Mouse (Mus musculus) right cerebral cortex, adult 2 months (tissue): Measurements from ENCODE around the gene Slc30a9.

ENCODE experiments used
- DNase-seq, 2 experiments: peaks; one replicate each; pipeline ENCODE4 v3.0.0; 2021 to 2022; ENCODE audit warnings: low spot score in 2 of 2

Slc30a9 gene

GRCm38 (mm10) chr5:67306698-67307521 is at the start of gene Slc30a9:
TSS of gene Slc30a9 (plus strand) at chr5:67306955.
- peak; percentile 89 to 92 for DNase-seq

- DNase-seq = no peak
Measured at GRCm38 (mm10) chr5:67258473-67258872, 48.3 kb upstream of the Slc30a9 start.

- DNase-seq = no peak
Measured at GRCm38 (mm10) chr5:67260159-67260530, 46.6 kb upstream of the Slc30a9 start.

DNA sequence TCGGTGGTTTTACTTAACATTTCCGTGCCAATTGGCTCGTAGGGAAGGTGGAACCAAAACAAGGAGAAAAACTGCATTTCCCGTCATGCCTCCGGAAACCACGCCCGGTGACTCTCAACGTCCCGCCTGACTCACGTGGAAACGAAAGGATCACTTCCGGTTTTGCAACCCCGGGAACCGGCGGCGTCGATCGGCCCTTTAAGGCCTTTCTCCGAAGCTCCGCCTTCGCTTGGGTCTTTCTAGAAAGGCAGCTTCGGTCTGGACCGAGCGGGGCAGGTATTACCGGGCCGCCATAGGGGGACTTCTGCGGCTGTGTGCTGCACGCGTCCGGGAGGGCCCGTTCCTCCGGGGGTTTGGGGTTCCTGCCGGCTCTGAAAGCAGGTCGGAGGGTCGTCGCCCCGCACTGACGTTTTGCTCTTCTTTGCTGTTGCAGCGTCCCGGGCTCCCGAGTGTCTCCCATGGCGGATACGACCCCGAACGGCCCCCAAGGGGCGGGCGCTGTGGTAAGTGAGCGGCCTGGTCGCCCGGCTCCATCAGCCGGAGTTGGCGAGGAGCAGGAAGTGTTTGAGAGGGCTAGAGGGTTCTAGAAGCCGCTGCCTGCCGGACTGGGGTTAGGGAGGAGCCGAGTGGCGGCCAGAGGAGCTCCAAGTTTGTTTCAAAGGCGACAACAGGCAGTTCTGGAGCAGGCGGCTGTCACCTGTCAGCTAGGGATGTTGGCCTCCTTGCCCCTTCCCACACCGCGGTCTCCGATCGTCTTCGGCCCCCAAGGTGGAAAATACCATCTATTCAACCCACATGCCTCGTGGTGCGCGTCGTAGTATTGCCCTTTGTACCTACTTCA is 46.0 kb upstream of the Slc30a9 start, which contains the start of gene Tmem33:
Gene Tmem33 (plus strand): TSS at position 35 of the 841 bp plus-strand sequence.
- peak; percentile 95 for DNase-seq

GRCm38 (mm10) chr5:67262964-67263363 is 43.8 kb upstream of the Slc30a9 start:
- no peak for DNase-seq

GRCm38 (mm10) chr5:67266106-67266505 is 40.6 kb upstream of the Slc30a9 start:
- no peak for DNase-seq

DNA sequence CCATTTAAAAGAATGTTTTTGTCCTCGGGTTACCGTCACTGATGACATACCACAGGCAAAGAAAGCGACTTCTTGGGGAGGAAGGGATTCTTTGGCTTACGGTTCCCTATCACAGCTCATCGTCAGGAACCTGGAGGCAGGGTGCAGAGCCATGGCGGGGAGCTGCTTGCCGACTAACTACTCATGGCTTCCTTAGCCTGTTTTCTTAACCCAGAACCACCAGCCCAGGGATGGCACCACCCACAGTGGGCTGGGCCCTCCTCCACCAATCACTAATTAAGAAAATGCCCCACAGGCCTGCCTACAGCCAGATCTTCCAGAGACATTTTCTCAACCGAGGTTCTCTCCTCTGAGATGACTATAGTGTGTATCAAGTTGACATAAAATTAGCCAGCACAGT is 37.4 kb upstream of the Slc30a9 start:
- DNase-seq = no peak

GRCm38 (mm10) chr5:67279407-67279806 is 27.3 kb upstream of the Slc30a9 start:
- no peak for DNase-seq

- no peak for DNase-seq
Measured at GRCm38 (mm10) chr5:67279840-67280239, 26.9 kb upstream of the Slc30a9 start.

- DNase-seq = no peak
Measured at GRCm38 (mm10) chr5:67280400-67280799, 26.4 kb upstream of the Slc30a9 start.

DNA sequence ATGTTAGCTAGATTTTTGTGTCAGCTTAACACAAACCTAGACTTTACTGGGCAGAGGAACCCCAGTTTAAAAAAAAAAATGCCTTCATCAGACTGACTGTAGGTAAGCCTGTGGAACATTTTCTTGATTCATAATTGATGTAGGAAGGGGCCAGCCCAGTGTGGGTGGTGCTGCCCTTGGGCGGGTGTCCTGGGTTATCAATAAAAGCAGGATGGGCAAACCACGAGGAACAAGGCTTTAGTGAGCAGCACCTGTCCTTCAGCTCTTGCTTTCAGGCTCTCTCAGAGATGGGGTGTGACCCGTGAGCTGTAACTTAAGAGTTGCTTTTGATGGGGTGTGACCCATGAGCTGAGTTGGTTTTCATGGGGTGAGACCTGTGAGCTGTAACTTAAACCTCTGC is 11.7 kb upstream of the Slc30a9 start:
- no peak for DNase-seq

DNA sequence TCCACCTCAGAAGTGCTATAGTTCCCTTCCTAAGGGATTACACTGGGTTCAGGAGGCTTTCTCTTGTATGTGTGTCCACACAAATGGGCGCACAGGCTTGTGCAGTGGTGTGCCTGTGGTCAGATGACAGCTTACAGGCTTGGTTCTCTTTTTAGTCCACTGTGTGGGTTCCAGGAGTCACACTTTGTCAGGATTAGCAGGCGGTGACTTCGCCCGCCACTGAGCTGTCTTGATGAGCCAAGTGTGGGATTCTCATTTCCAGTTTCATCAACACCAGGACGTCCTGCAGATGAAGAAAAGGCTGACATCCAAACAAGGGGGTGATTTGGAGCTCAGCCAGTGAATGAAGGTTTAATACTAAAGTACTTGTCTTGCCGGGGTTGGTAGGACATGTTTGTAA is 11.1 kb upstream of the Slc30a9 start:
- DNase-seq = peak; percentile 16 to 31

DNA sequence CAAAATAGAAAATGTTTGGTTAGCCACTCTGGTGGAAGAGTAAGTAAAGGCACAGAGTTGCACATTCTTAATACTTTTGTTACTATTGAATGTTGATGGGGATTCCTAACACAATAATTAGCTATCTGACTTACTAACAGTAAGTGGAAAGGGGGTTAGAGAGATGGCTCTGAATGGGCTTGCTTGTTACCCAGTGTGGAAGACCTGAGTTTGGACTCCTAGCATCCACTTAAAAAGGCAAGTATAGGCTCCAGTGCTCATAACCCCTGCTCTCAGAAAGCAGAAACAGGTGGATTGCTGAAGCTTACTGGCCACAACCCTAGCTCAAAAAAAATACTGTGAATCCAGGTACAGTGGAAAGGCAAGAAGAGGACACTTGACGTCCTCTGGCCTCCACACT is 10.6 kb upstream of the Slc30a9 start:
- DNase-seq = no peak

DNA sequence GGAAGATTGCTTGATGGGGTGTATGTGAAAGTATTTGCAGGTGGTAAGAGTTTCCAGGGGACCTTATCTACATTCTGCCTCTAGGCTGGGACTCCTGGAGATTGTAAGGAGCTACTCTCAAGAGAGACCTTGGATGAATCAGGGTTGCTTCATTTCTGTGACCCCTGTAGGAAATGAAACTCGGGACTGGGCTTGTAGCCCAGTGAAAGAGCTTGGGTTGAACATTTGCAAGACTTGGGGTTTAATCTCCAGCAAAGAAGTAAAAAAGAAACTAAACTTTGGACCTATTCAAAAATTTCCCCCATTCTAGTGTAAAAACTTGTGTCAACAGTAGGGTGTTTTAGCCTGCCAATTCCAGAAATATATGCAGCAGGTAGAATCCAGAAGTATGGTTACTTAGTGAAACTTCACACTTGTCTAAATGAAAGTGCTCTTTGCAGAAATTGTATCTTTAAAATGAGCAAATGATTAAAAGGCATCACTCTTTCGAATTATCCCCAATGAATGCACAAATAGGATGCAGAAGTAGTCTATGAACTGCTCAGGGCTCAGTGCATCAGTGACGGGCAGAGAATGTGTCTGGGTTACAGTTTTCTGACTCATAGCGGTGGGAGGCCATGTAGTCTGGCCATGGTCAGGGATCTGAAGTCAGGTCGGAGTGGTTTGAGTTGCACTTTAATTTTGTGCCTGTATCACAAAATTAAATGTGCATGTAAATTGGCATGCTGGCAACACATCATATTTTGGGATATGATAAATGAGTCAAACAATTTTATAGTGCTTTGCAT is 9.5 kb upstream of the Slc30a9 start:
- no peak for DNase-seq

DNA sequence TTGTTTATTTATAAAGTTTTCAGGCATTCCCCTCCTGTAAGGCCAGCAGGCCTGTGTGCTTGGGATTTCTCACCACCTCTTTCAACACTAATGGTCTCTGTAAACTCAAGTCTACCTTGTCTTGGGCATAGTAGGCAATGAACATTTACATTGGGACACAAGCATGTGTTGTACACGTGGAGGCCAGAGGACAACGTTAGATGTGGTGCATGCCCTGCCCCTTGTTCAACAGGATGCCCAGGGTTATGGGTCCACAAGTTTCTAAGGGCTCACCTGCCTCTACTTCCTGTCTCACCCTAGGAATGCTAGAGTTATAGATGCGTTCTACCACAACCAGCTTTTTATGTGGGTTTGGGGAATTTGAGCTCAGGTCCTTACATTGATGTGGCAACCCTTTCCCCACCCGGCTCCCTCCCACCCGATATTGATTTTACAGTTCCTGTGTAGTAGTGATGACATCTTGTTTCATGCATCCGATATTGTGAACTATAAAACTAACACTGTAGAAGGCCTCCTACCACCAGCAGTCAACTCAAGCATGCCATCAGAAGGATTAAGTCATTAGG is 6.8 kb upstream of the Slc30a9 start:
- DNase-seq = no peak

DNA sequence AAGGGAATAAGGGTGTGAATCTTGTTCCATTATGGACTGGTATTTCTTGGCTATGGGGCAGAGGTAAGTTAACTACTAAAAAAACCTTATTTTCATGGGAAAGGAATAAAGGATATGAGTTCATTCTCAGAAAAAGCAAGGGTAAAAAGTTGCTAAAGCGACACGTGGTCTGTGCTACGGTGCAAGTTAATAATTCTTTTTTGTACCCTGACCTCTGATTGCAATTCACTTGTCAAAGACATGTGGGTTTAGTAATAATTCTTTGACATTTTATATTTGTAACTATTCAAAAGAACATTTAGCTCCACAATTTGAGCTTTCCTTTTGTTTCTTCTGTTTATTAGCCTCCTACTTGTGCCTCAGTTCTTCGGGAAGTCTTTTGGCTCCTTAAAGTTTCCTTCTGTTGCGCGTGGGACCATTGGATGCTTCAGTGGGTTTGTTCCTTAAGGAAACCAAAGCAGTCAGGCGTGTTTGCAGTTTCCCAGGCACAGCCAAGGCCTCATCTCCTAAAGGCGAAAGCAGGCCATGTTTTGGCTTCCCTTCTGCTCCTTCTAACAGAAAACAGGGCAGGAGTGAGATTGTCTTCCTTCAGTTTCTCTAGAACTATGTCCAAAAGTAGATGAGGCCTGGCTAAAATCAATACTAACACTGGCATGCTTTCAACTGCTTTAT is 5.7 kb upstream of the Slc30a9 start:
- no peak for DNase-seq

GRCm38 (mm10) chr5:67301722-67302331 is 4.9 kb upstream of the Slc30a9 start:
- no peak for DNase-seq

DNA sequence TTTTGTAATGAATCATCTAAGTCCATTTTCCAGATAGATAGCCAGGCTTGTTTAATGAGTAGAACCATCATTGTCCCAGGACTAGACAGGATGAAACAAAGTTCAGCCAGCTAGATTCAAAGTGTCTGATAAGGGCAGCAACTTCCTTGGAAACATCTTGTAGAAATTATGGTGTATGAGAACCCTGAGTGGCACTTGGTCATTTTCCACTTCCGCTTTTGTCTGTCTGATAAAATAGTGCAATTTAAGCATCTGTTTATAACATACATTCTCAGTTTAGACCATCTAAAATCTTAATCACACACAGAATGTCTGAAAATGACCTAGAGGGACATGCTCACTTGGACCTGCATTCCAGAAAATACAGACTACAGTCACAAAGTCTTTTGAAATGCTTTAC is 2.9 kb upstream of the Slc30a9 start:
- no peak for DNase-seq

DNA sequence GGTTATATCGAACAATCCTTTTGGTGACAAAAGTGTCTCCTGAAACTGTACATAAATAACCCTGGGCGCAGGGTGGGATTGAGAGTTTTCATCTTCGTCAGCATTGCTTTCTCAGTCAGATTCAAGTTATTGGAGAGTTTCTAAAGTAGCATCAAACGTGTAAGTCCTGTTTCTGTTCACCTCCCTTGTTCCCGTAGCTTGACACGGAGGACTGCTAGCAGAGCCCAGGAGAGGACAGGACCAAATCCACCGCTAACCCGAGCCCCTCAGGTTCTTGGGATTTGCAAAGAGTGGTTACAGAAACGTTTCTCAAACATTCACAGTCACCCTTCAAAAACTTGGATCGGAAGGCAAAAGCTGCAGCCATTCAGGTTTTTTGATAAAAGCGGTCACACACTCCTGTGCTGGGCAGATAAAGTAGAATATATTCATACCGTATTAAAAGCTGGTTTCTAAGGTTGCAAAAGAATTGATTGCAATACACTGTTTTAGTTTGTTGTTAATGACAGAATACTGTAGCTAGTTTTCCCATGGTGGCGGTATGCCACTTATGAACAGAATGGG is 986 bp downstream of the Slc30a9 start:
- no peak for DNase-seq

GRCm38 (mm10) chr5:67311811-67312521 is 5.2 kb downstream of the Slc30a9 start:
- DNase-seq = no peak
